Mouse (Mus musculus) olfactory bulb, adult 2 months (tissue): ENCODE results near the gene Crtc1.

ENCODE experiments used
- CTCF ChIP-seq: fragments of 200-500 bp; IDR thresholded peaks from 2 replicates; pipeline ENCODE4 v1.5.1; 2012; ENCODE audit warnings: low read depth, mild to moderate bottlenecking, low read length, moderate library complexity; ENCODE audit not compliant: insufficient read depth
- POLR2A ChIP-seq: fragments of 200-500 bp; IDR thresholded peaks from 2 replicates; pipeline ENCODE4 v1.6.1; 2012; ENCODE audit warnings: mild to moderate bottlenecking, low read depth, low read length, moderate library complexity; ENCODE audit not compliant: insufficient read depth

GRCm38 (mm10) chr8:70462516-70462813 lies 23.1 kb upstream of the Crtc1 start:
- TF ChIP-seq CTCF (no peak), POLR2A (no peak)
